ENCODE assay signal across 9 mouse cellular contexts in the genomic region with DNA sequence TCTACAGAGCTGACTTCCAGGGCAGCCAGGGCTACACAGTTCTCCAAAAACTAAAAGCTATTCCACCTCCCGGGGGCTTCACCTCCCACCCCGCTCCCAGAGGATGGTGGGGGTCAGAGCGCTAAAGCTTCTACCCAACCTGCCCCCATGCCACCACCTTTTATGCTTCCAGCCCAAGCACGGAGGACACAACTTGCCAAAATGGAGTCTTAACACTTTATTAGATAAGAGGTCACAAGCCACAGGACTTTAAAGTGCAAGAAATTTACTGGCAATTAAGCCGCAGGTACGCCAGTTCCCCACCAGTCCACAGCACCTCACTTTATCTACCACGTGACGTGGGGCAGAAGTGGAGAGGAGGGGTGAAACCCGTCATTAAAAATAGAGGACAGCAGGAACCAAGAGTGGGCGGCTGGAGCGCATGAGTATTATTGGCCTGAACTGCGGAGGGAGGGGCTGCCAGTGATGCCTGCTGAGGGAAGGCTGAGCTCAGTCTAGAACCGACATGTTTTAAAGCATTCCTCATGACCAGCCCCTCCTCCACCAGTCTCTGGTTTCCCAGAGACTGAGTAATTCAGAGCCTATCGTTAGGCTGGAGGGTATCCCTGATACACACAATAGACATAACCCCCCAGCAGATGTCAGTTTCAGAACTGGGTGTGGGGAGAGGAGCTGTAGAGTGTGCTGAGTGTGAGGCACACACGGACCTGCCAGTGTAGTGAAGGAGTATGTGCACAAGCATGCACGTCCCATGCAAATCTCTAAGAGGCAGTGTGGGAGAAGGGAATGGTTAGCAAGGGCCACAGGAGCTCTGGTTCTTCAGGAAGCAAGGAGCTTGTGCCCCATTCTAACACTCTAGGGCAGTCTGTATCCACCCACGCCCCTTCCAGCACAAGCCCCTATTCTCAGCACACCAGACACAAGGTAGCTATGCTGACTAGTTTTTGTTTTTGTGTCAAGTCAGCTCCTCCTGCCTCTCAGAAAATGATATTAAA. TPM values are rescaled to one million over a fixed set of nuclear protein-coding genes. Genes with fewer than 3 reads are reported as not detected.
DNase-seq lines count a peak whose midpoint lies in the region; ATAC-seq lines count a peak whose summit lies in the region.
"Had no signal": no experiment of that assay in that cellular context is flagged by ENCODE, and none has a peak within 500 bp of the region (broad histone marks: within the 10 kb centered on the region; RNA-seq: fewer than 3 reads in every experiment).

No protein-coding gene starts in this region.

- H3K4me1 ChIP-seq in megakaryocyte, embryonic 14.5 days = peaks cover 91% of the 10 kb centered on the region
- H3K4me1 ChIP-seq in limb, embryonic 10.5 days = peaks cover 30% of the 10 kb centered on the region
- peaks cover 35% of the 10 kb centered on the region for H3K4me1 ChIP-seq in stomach, embryonic 16.5 days (ENCODE audit: control insufficient read depth, insufficient read depth, low read length)

- H3K27me3 ChIP-seq in megakaryocyte, embryonic 14.5 days (replicated peaks) = peaks cover 11% of the 10 kb centered on the region
- no peaks in the 10 kb centered on the region for H3K27me3 ChIP-seq in limb, embryonic 10.5 days (ENCODE audit: low read depth, poor library complexity, severe bottlenecking)
- H3K27me3 ChIP-seq in stomach, embryonic 16.5 days (ENCODE audit: control insufficient read depth, insufficient read depth, low read length) = no peaks in the 10 kb centered on the region

- WGBS in limb, embryonic 10.5 days = 51% methylated on average over 17 of the region's 17 CpGs
- 53% methylated on average over 17 of the region's 17 CpGs for WGBS in stomach, embryonic 16.5 days

- peak; percentile 77 for DNase-seq in cerebellum, adult 11-12 months
- DNase-seq in cerebellum, postnatal 4 days (ENCODE audit: low spot score in 2 of 2) = no peak
- DNase-seq in limb, embryonic 10.5 days (ENCODE audit: low spot score) = no peak
- no peak for DNase-seq in adrenal gland, postnatal 14 days
- DNase-seq in adrenal gland, adult 8-10 months = no peak

- peak overlapping the region; percentile 44 for H3K4me3 ChIP-seq in megakaryocyte, embryonic 14.5 days (replicated peaks)
- no peak overlapping the region for H3K4me3 ChIP-seq in limb, embryonic 10.5 days
- no peak overlapping the region for H3K4me3 ChIP-seq in stomach, embryonic 16.5 days (replicated peaks; ENCODE audit: low read length)

- 0 out of 2 replicates have a peak, but pooled peaks cover 4% of the 10 kb centered on the region for H3K9me3 ChIP-seq in megakaryocyte, embryonic 14.5 days
- no peaks in the 10 kb centered on the region for H3K9me3 ChIP-seq in limb, embryonic 10.5 days (replicated peaks)
- H3K9me3 ChIP-seq in stomach, embryonic 16.5 days (replicated peaks; ENCODE audit: control insufficient read depth, low read length) = no peaks in the 10 kb centered on the region

- no peak for ATAC-seq in megakaryocyte, adult 5-6 weeks (ENCODE audit: poor library complexity, severe bottlenecking)
- ATAC-seq in stomach, embryonic 16.5 days (ENCODE audit: insufficient read depth, low FRiP score) = no peak

- peak overlapping the region; percentile 66 for H3K27ac ChIP-seq in limb, embryonic 10.5 days
- peak overlapping the region; percentile 96 for H3K27ac ChIP-seq in stomach, embryonic 16.5 days (ENCODE audit: low read length)

- H3K9ac ChIP-seq in stomach, embryonic 16.5 days (ENCODE audit: low read length) = no peak overlapping the region; the same call in 1 of the 2 replicates

- no peak overlapping the region for H3K4me2 ChIP-seq in stomach, embryonic 16.5 days (ENCODE audit: low read depth, low read length)

- H3K36me3 ChIP-seq in megakaryocyte, embryonic 14.5 days (replicated peaks; ENCODE audit: low read length) = peaks cover 85% of the 10 kb centered on the region
- H3K36me3 ChIP-seq in limb, embryonic 10.5 days = peaks cover 29% of the 10 kb centered on the region
- no peaks in the 10 kb centered on the region for H3K36me3 ChIP-seq in stomach, embryonic 16.5 days (ENCODE audit: control insufficient read depth, insufficient read depth, low read length)

RNA-seq across cellular contexts. Expression of gene Ccr10, which starts 16.0 kb away (rescaled TPM):
- polyA plus RNA-seq in megakaryocyte, embryonic 14.5 days (2012; ENCODE audit: insufficient read depth, low replicate concordance) = 0.13 TPM in 1 of 2 replicates, not detected in the other
- total RNA-seq in megakaryocyte, adult 5-6 weeks (2015) = 0.11 TPM in 1 of 2 replicates, not detected in the other
- 0.07 and 0.37 TPM in 2 replicates for total RNA-seq in megakaryocyte, adult 5-6 weeks (2017)
- not detected in 2 replicates for polyA plus RNA-seq in limb, embryonic 10.5 days (2016; fragmentation: Nextera tagmentation; extraction: Ambion mirVana)
- 0.26 and 0.43 TPM in 2 replicates for polyA plus RNA-seq in stomach, embryonic 16.5 days (2015; fragmentation: Nextera tagmentation; extraction: Ambion mirVana)
- total RNA-seq in adrenal gland, postnatal 14 days (2021) = 1.4 and 1.5 TPM in 2 replicates
- total RNA-seq in adrenal gland, adult 8-10 months (2022) = under 1 TPM; 0.15 to 0.70 (median 0.36) TPM
- total RNA-seq: common myeloid progenitor, adult 5-6 weeks had no signal

RNA-seq across cellular contexts. Expression of gene Plekhh3, which starts 20.1 kb away (rescaled TPM):
- polyA plus RNA-seq in megakaryocyte, embryonic 14.5 days (2012; ENCODE audit: insufficient read depth, low replicate concordance) = 2.3 and 6.6 TPM in 2 replicates
- 0.96 and 1.6 TPM in 2 replicates for total RNA-seq in megakaryocyte, adult 5-6 weeks (2015)
- total RNA-seq in megakaryocyte, adult 5-6 weeks (2017) = 1.8 and 3.8 TPM in 2 replicates
- 1.9 and 3.0 TPM in 2 replicates for polyA plus RNA-seq in limb, embryonic 10.5 days (2016; fragmentation: Nextera tagmentation; extraction: Ambion mirVana)
- polyA plus RNA-seq in stomach, embryonic 16.5 days (2015; fragmentation: Nextera tagmentation; extraction: Ambion mirVana) = 17.6 and 18.7 TPM in 2 replicates
- total RNA-seq in adrenal gland, postnatal 14 days (2021) = 30.5 and 32.7 TPM in 2 replicates
- 10 to 100 TPM; 26.9 to 44.3 (median 30.4) TPM for total RNA-seq in adrenal gland, adult 8-10 months (2022)

RNA-seq across cellular contexts. Expression of gene Cntnap1, which starts 20.9 kb away (rescaled TPM):
- 0.72 and 0.89 TPM in 2 replicates for polyA plus RNA-seq in megakaryocyte, embryonic 14.5 days (2012; ENCODE audit: insufficient read depth, low replicate concordance)
- not detected in 2 replicates for total RNA-seq in megakaryocyte, adult 5-6 weeks (2015)
- 0.07 TPM in 1 of 2 replicates, not detected in the other for total RNA-seq in megakaryocyte, adult 5-6 weeks (2017)
- 0.04 and 0.09 TPM in 2 replicates for polyA plus RNA-seq in limb, embryonic 10.5 days (2016; fragmentation: Nextera tagmentation; extraction: Ambion mirVana)
- polyA plus RNA-seq in stomach, embryonic 16.5 days (2015; fragmentation: Nextera tagmentation; extraction: Ambion mirVana) = 2.3 and 2.6 TPM in 2 replicates
- total RNA-seq in adrenal gland, postnatal 14 days (2021) = 10.9 and 13.5 TPM in 2 replicates
- 1 to 10 TPM; 5.7 to 7.4 (median 6.4) TPM for total RNA-seq in adrenal gland, adult 8-10 months (2022)

RNA-seq across cellular contexts. Expression of gene Ezh1, which starts 35.1 kb away (rescaled TPM):
- 0.65 and 2.0 TPM in 2 replicates for polyA plus RNA-seq in megakaryocyte, embryonic 14.5 days (2012; ENCODE audit: insufficient read depth, low replicate concordance)
- total RNA-seq in megakaryocyte, adult 5-6 weeks (2015) = 20.0 and 20.8 TPM in 2 replicates
- total RNA-seq in megakaryocyte, adult 5-6 weeks (2017) = 20.0 and 20.1 TPM in 2 replicates
- polyA plus RNA-seq in limb, embryonic 10.5 days (2016; fragmentation: Nextera tagmentation; extraction: Ambion mirVana) = 10.1 and 13.6 TPM in 2 replicates
- polyA plus RNA-seq in stomach, embryonic 16.5 days (2015; fragmentation: Nextera tagmentation; extraction: Ambion mirVana) = 18.5 and 21.8 TPM in 2 replicates
- total RNA-seq in adrenal gland, postnatal 14 days (2021) = 28.8 and 37.7 TPM in 2 replicates
- total RNA-seq in adrenal gland, adult 8-10 months (2022) = 10 to 100 TPM; 39.9 to 59.3 (median 47.7) TPM

RNA-seq across cellular contexts. Expression of gene Tubg2, which starts 35.5 kb away (rescaled TPM):
- polyA plus RNA-seq in megakaryocyte, embryonic 14.5 days (2012; ENCODE audit: insufficient read depth, low replicate concordance) = not detected in 2 replicates
- not detected in 2 replicates for total RNA-seq in megakaryocyte, adult 5-6 weeks (2015)
- total RNA-seq in megakaryocyte, adult 5-6 weeks (2017) = not detected in 2 replicates
- polyA plus RNA-seq in limb, embryonic 10.5 days (2016; fragmentation: Nextera tagmentation; extraction: Ambion mirVana) = 2.5 and 3.0 TPM in 2 replicates
- 3.9 and 4.6 TPM in 2 replicates for polyA plus RNA-seq in stomach, embryonic 16.5 days (2015; fragmentation: Nextera tagmentation; extraction: Ambion mirVana)
- total RNA-seq in adrenal gland, postnatal 14 days (2021) = 7.2 and 7.9 TPM in 2 replicates
- 10 to 100 TPM in 2 of 4 experiments, 1 to 10 TPM in 2; 6.1 to 11.1 (median 9.9) TPM for total RNA-seq in adrenal gland, adult 8-10 months (2022)
- total RNA-seq: common myeloid progenitor, adult 5-6 weeks had no signal

Comparison
In these comparisons a context has a peak if more than half of its experiments do, and no peak if none do; other contexts are left out.
1. RNA of gene Cntnap1, which starts 20.9 kb away (total RNA-seq): 10.9 to 13.5 TPM in adrenal gland, postnatal 14 days and 5.7 to 7.4 TPM in adrenal gland, adult 8-10 months; 0.07 TPM in megakaryocyte, adult 5-6 weeks; every median in the first group is over 4 times any median in the second.